Mouse (Mus musculus): Measurements from ENCODE around the gene Cass4. TPM values are rescaled to one million over a fixed set of nuclear protein-coding genes. Genes with fewer than 3 reads are reported as not detected.

Cass4 gene
- total and polyA plus RNA-seq, 3 experiments: 2.9 to 5.3 (median 3.8) TPM

DNA sequence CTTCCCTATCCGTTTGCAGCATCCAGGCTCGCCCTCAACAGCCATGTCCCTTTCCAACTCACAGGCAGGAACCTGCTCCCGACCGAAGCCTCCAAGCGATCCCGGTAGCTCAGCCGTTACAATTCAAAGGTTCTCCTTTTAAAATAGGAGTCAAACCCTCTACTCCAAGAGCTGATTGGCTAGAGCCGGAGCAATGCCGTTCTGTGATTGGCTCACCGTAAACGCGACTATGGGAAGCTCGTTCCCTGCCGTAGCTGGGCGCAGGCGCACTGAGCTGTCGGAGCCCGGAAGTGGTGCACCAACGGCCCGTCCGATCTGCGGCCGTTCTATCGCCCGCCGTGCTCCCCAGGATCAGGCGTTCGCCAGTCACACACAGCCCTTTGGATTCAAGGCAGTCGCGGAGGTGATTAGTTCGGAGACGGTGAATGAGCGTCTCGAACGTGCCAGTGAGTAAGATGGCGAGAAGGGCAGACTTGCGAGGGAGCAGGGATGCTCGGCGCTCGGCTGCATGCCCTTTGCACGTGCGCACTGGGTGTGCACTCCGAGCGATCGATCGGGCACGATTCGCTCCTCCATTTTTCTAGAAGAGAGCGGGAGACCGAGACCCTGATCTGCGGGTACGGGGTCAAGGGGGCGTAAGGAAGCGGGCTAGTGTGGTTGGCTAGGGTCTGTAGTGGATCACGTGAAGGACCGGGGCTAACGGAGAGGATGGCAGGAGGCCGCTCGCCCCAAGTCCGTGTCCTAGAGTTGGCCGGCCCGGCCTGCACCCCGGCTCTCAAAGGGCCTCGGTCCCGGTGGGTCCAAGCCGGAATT, 23.0 kb upstream of the Cass4 start, which contains the start of the genes Aurka and Cstf1:
Aurka (minus strand) TSS at position 125 of the 813 bp plus-strand sequence.
Cstf1 (plus strand) TSS at position 271 of the 813 bp plus-strand sequence.
- peak within 1 kb of the TSS; percentile 73 to 93 (median 93) for H3K4me3 ChIP-seq (replicated peaks in 1 of 3; ENCODE audit: low read depth in 2 of 3, low read length in 2 of 3, poor library complexity in 1 of 3)
- in situ Hi-C loops (cut with MboI; ENCODE audit: low pct_ligation_motif_present, low pct_unique_long_range_greater_than_20kb, low sequenced_read_pairs): loop anchor here (5.0 kb wide), 1 partner anchor 72 kb away; the partner anchor contains the start of gene Rtf2
- H3K27ac ChIP-seq (ENCODE audit: insufficient read depth, low read depth): peak within 1 kb of the TSS; percentile 84
- H3K79me2 ChIP-seq (replicated peaks; ENCODE audit: control insufficient read depth, extremely low read depth, insufficient read depth, poor library complexity, severe bottlenecking): peaks cover 72% of the 10 kb centered on the region
- dilution Hi-C loops (cut with MboI; ENCODE audit: extremely low pct_ligation_motif_present, extremely low pct_unique_long_range_greater_than_20kb, low sequenced_read_pairs): no loop called here
- peak within 1 kb of the TSS; percentile 87 for H3K4me2 ChIP-seq (ENCODE audit: insufficient read depth, low read depth, poor library complexity, severe bottlenecking)
- H3K36me3 ChIP-seq (replicated peaks in 1 of 2; ENCODE audit: control insufficient read depth in 1 of 2, insufficient read depth in 1 of 2, low read length in 1 of 2): peaks cover 38 to 60% of the 10 kb centered on the region in 2 experiments
- TF ChIP-seq JUND (conservative IDR thresholded peaks at IDR 0.05; ENCODE audit: low read depth, low read length): no peak
- peak; percentile 83 for TF ChIP-seq ZMIZ1 (IDR thresholded peaks at IDR 0.05; ENCODE audit: low read depth, low read length)
- TF ChIP-seq CTCF (conservative IDR thresholded peaks at IDR 0.05 in 1 of 2, IDR thresholded peaks at IDR 0.05 in 1 of 2; ENCODE audit: low read depth in 2 of 2, low read length in 2 of 2): no peak
- peak; percentile 91 for TF ChIP-seq KAT2A (IDR thresholded peaks at IDR 0.05; ENCODE audit: insufficient replicate concordance, low read length)
- TF ChIP-seq NELFE (IDR thresholded peaks at IDR 0.05; ENCODE audit: low read depth, low read length): peak; percentile 66
- TF ChIP-seq BHLHE40 (IDR thresholded peaks at IDR 0.05; ENCODE audit: low read depth, low read length): peak; percentile 100
- 0 out of 2 replicates have a peak, but pooled peaks have one; percentile 57 for TF ChIP-seq E2F4 (IDR thresholded peaks at IDR 0.05; ENCODE audit: insufficient replicate concordance, low read depth, low read length)
- peak; percentile 82 for TF ChIP-seq TBP (conservative IDR thresholded peaks at IDR 0.05; ENCODE audit: low read depth, low read length)
- TF ChIP-seq ZC3H11A (IDR thresholded peaks at IDR 0.05; ENCODE audit: low read depth, low read length): no peak
- no peak for TF ChIP-seq CHD1 (IDR thresholded peaks at IDR 0.05; ENCODE audit: low read depth, low read length)
- TF ChIP-seq MAZ (IDR thresholded peaks at IDR 0.05; ENCODE audit: low read depth, low read length): 0 out of 2 replicates have a peak, but pooled peaks have one; percentile 39
- TF ChIP-seq POLR2AphosphoS2 (IDR thresholded peaks at IDR 0.05; ENCODE audit: low read depth, low read length): no peak
- TF ChIP-seq USF1 (IDR thresholded peaks at IDR 0.05; ENCODE audit: low read depth, low read length): peak; percentile 72
- TF ChIP-seq GABPA (IDR thresholded peaks at IDR 0.05; ENCODE audit: insufficient replicate concordance, low read depth, low read length): peak; percentile 39; the same call in 1 of the 2 replicates
- no peak for TF ChIP-seq SMC3 (IDR thresholded peaks at IDR 0.05; ENCODE audit: low read depth, low read length)
- no peak for TF ChIP-seq ZKSCAN1 (IDR thresholded peaks at IDR 0.05; ENCODE audit: borderline replicate concordance, low read depth, low read length)
- no peak for TF ChIP-seq RAD21 (IDR thresholded peaks at IDR 0.05; ENCODE audit: low read depth, low read length)
- TF ChIP-seq MEF2A (IDR thresholded peaks at IDR 0.05; ENCODE audit: borderline replicate concordance, low read depth, low read length): peak; percentile 68
- TF ChIP-seq RCOR1 (conservative IDR thresholded peaks at IDR 0.05; ENCODE audit: low read depth, low read length): peak; percentile 87; the same call in 1 of the 2 replicates
- TF ChIP-seq HCFC1 (IDR thresholded peaks at IDR 0.05; ENCODE audit: low read depth, low read length): peak; percentile 97
- TF ChIP-seq IRF4 (IDR thresholded peaks at IDR 0.05; ENCODE audit: low read depth, low read length): peak; percentile 68
- TF ChIP-seq MAX (IDR thresholded peaks at IDR 0.05; ENCODE audit: low read length): peak; percentile 99
- TF ChIP-seq CHD2 (IDR thresholded peaks at IDR 0.05; ENCODE audit: low read length): peak; percentile 61
- TF ChIP-seq JUN (IDR thresholded peaks at IDR 0.05; ENCODE audit: insufficient read depth, low read depth, low read length): no peak; the same call in 1 of the 2 replicates
- TF ChIP-seq ZNF384 (IDR thresholded peaks at IDR 0.05; ENCODE audit: low read depth, low read length): no peak
- TF ChIP-seq SIN3A (IDR thresholded peaks at IDR 0.05; ENCODE audit: low read length): peak; percentile 96
- peak; percentile 97 for TF ChIP-seq ELF1 (IDR thresholded peaks at IDR 0.05; ENCODE audit: low read depth, low read length)
- TF ChIP-seq NRF1 (IDR thresholded peaks at IDR 0.05; ENCODE audit: low read depth, low read length): peak; percentile 90
- TF ChIP-seq PAX5 (IDR thresholded peaks at IDR 0.05; ENCODE audit: low read length): no peak
- peak; percentile 83 for TF ChIP-seq TCF12 (IDR thresholded peaks at IDR 0.05; ENCODE audit: low read depth, low read length)
- 0 out of 2 replicates have a peak, but pooled peaks have one; percentile 26 for TF ChIP-seq UBTF (IDR thresholded peaks at IDR 0.05; ENCODE audit: low read depth, low read length)
- TF ChIP-seq MYC (IDR thresholded peaks at IDR 0.05; ENCODE audit: low read depth, low read length): peak; percentile 99
- no peak for TF ChIP-seq EP300 (IDR thresholded peaks at IDR 0.05; ENCODE audit: low read length)
- peak; percentile 97 for TF ChIP-seq MXI1 (IDR thresholded peaks at IDR 0.05; ENCODE audit: low read depth, low read length)
- no peak for TF ChIP-seq MAFK (IDR thresholded peaks at IDR 0.05; ENCODE audit: insufficient replicate concordance, low read length)
- peak; percentile 47; the same call in 1 of the 2 replicates for TF ChIP-seq ETS1 (conservative IDR thresholded peaks at IDR 0.05; ENCODE audit: low read depth, low read length)
- TF ChIP-seq USF2 (conservative IDR thresholded peaks at IDR 0.05; ENCODE audit: low read depth, low read length): peak; percentile 21; the same call in 1 of the 2 replicates
- TF ChIP-seq POLR2A (IDR thresholded peaks at IDR 0.05; ENCODE audit: low read depth, low read length): peak; percentile 82
- H3K9ac ChIP-seq (ENCODE audit: insufficient read depth, low read depth): peak within 1 kb of the TSS; percentile 91
- peak; percentile 95 for DNase-seq (ENCODE audit: extremely low read depth)
- peaks cover 3 to 39% of the 10 kb centered on the region in 2 experiments; a peak in 3 of 4 replicates for H3K4me1 ChIP-seq (ENCODE audit: control insufficient read depth in 1 of 2, insufficient read depth in 2 of 2)
- no peaks in the 10 kb centered on the region for H3K9me3 ChIP-seq (replicated peaks; ENCODE audit: low read length)
- no peaks in the 10 kb centered on the region for H3K27me3 ChIP-seq (replicated peaks)

Data from CH12.LX (cell line).